Mouse (Mus musculus) midbrain, embryonic 14.5 days (tissue): ENCODE data around the gene Afap1l2. TPM values are rescaled to one million over a fixed set of nuclear protein-coding genes. Genes with fewer than 3 reads are reported as not detected.

Experiments used
- ATAC-seq: fragments of 200-750 bp; cut with Nextera tagmentation; 2 replicates; pipeline ENCODE4 v1.8.0; 2017; ENCODE audit warnings: moderate number of reproducible peaks, moderate library complexity; ENCODE audit not compliant: low FRiP score, low TSS enrichment
- DNase-seq: peaks from one replicate; pipeline ENCODE4 v3.0.0-alpha.2; 2015
- H3K27ac ChIP-seq: fragments of 300-500 bp; sonication (generic); replicated peaks from 2 replicates; pipeline ENCODE4 v1.5.1; 2014; ENCODE audit warnings: mild to moderate bottlenecking, low read depth, low read length, moderate library complexity
- H3K27me3 ChIP-seq: fragments of 300-500 bp; sonication (generic); 2 replicates; pipeline ENCODE4 v1.6.1; 2014; ENCODE audit warnings: low read length, control low read depth, mixed read lengths; ENCODE audit not compliant: control insufficient read depth, insufficient read depth
- H3K36me3 ChIP-seq: fragments of 300-500 bp; sonication (generic); 2 replicates; pipeline ENCODE4 v1.6.1; 2014; ENCODE audit warnings: low read length, control low read depth; ENCODE audit not compliant: control insufficient read depth, insufficient read depth
- H3K4me1 ChIP-seq: fragments of 300-500 bp; sonication (generic); 2 replicates; pipeline ENCODE4 v1.6.1; 2014; ENCODE audit warnings: mild to moderate bottlenecking, antibody characterized with exemption, low read length, control low read depth; ENCODE audit not compliant: control insufficient read depth, insufficient read depth
- H3K4me2 ChIP-seq: fragments of 300-500 bp; sonication (generic); 2 replicates; pipeline ENCODE4 v1.6.1; 2014; ENCODE audit warnings: mild to moderate bottlenecking, low read length, moderate library complexity
- H3K4me3 ChIP-seq: fragments of 300-500 bp; sonication (generic); replicated peaks from 2 replicates; pipeline ENCODE4 v1.5.1; 2014; ENCODE audit warnings: low read depth, low read length
- H3K9ac ChIP-seq: fragments of 300-500 bp; sonication (generic); replicated peaks from 2 replicates; pipeline ENCODE4 v1.6.1; 2014; ENCODE audit warnings: mild to moderate bottlenecking, low read length, moderate library complexity
- H3K9me3 ChIP-seq: fragments of 300-500 bp; sonication (generic); 2 replicates; pipeline ENCODE4 v1.6.1; 2016; ENCODE audit warnings: low read length, control low read depth, mixed read lengths; ENCODE audit not compliant: control insufficient read depth
- WGBS: fragments of 180-500 bp; shearing (Covaris S2); extraction: QIAGEN DNeasy Blood & Tissue Kit; methylation state at CpG from one replicate; pipeline ENCODE4 v1.1.7; 2014; 5-methylcytosine and 5-hydroxymethylcytosine counted together
- polyA plus RNA-seq: library from polyadenylated mRNA; unstranded; fragments of >200 nt; fragmentation: Nextera tagmentation; extraction: Ambion mirVana; gene quantifications from 2 replicates; pipeline ENCODE4 v1.2.1, GENCODE M21; 2014

The Afap1l2 gene
- polyA plus RNA-seq, 1 experiment from 2014 or later = 8.8 TPM

- 0 out of 2 replicates have a peak, but pooled peaks cover under 1% of the 10 kb centered on the region for H3K4me1 ChIP-seq
- no peak overlapping the region for H3K27ac ChIP-seq
- no peak overlapping the region for H3K4me2 ChIP-seq
- no peak overlapping the region for H3K4me3 ChIP-seq
- H3K36me3 ChIP-seq = no peaks in the 10 kb centered on the region
- peaks cover 5% of the 10 kb centered on the region; the same call in 1 of the 2 replicates for H3K27me3 ChIP-seq
- DNase-seq = no peak
- no peaks in the 10 kb centered on the region for H3K9me3 ChIP-seq
- WGBS = 38% methylated on average over 6 of the region's 6 CpGs
- ATAC-seq = no peak
- no peak overlapping the region for H3K9ac ChIP-seq
These were observed 5.2 kb upstream of the Afap1l2 start for GRCm38 (mm10) chr19:57013271-57013677.

- Histone ChIP-seq H3K4me1 (peaks cover 7% of the 10 kb centered on the region), H3K4me3 (no peak overlapping the region), H3K27me3 (peaks cover 15% of the 10 kb centered on the region), H3K4me2 (no peak overlapping the region), H3K27ac (no peak overlapping the region), H3K9me3 (no peaks in the 10 kb centered on the region), H3K36me3 (no peaks in the 10 kb centered on the region), H3K9ac (no peak overlapping the region)
- DNase-seq (no peak), ATAC-seq (no peak)
- WGBS = 76% methylated on average over 3 of the region's 3 CpGs
These were observed 4.0 kb upstream of the Afap1l2 start for GRCm38 (mm10) chr19:57012068-57012467.

DNA sequence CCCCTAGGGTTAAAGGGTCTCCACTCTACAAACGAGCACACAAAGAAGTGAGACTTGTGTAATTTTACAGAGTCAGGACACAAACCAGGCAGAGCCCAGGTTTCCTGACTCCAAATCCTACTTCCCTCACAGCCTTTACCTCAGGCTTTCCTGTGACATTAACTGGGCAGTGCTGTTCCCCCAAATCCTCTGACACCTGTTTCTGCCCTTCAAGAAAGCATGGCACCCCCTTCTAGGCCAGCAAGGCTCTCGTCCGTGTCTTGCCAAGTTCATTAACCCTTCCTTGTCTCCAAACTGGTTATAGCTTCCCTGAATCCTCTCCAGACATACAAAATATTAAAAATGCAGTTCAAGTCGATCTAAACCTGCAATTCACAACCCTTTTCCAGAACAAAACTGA, 2.0 kb upstream of the Afap1l2 start:
- Histone ChIP-seq H3K36me3 (no peaks in the 10 kb centered on the region), H3K9me3 (no peaks in the 10 kb centered on the region), H3K27ac (no peak overlapping the region), H3K4me1 (peaks cover 7% of the 10 kb centered on the region), H3K4me2 (no peak overlapping the region), H3K27me3 (peaks cover 22% of the 10 kb centered on the region), H3K9ac (no peak overlapping the region), H3K4me3 (no peak overlapping the region)
- WGBS = 35% methylated on average over 4 of the region's 4 CpGs
- ATAC-seq = no peak
- DNase-seq = no peak

GRCm38 (mm10) chr19:57009653-57010052, 1.6 kb upstream of the Afap1l2 start:
- Histone ChIP-seq H3K4me2 (no peak overlapping the region), H3K4me3 (no peak overlapping the region), H3K27me3 (peaks cover 22% of the 10 kb centered on the region), H3K9me3 (no peaks in the 10 kb centered on the region), H3K9ac (no peak overlapping the region), H3K27ac (no peak overlapping the region), H3K36me3 (no peaks in the 10 kb centered on the region), H3K4me1 (peaks cover 7% of the 10 kb centered on the region)
- no peak for DNase-seq
- ATAC-seq = no peak
- 40% methylated on average over 4 of the region's 4 CpGs for WGBS

- no peak for ATAC-seq
- Histone ChIP-seq H3K9ac (no peak overlapping the region), H3K9me3 (no peaks in the 10 kb centered on the region), H3K27me3 (peaks cover 22% of the 10 kb centered on the region), H3K36me3 (no peaks in the 10 kb centered on the region), H3K4me3 (peak overlapping the region; percentile 35), H3K4me1 (peaks cover 7% of the 10 kb centered on the region), H3K27ac (no peak overlapping the region), H3K4me2 (peak overlapping the region; percentile 68)
- DNase-seq = no peak
- 61% methylated on average over 16 of the region's 16 CpGs for WGBS
These were observed 737 bp downstream of the Afap1l2 start for GRCm38 (mm10) chr19:57007291-57007690.

GRCm38 (mm10) chr19:57006841-57007240, 1.2 kb downstream of the Afap1l2 start:
- H3K9me3 ChIP-seq = no peaks in the 10 kb centered on the region
- 62% methylated on average over 13 of the region's 13 CpGs for WGBS
- ATAC-seq (no peak), DNase-seq (no peak)
- H3K36me3 ChIP-seq = no peaks in the 10 kb centered on the region
- peaks cover 7% of the 10 kb centered on the region for H3K4me1 ChIP-seq
- H3K27me3 ChIP-seq = peaks cover 22% of the 10 kb centered on the region
- H3K27ac ChIP-seq = no peak overlapping the region
- H3K9ac ChIP-seq = no peak overlapping the region
- no peak overlapping the region for H3K4me3 ChIP-seq
- peak overlapping the region; percentile 68 for H3K4me2 ChIP-seq

- Histone ChIP-seq H3K4me1 (peaks cover 7% of the 10 kb centered on the region), H3K36me3 (no peaks in the 10 kb centered on the region), H3K9ac (no peak overlapping the region), H3K27me3 (peaks cover 22% of the 10 kb centered on the region), H3K27ac (no peak overlapping the region), H3K9me3 (no peaks in the 10 kb centered on the region), H3K4me3 (no peak overlapping the region), H3K4me2 (no peak overlapping the region)
- no peak for DNase-seq
- no peak for ATAC-seq
- WGBS = 94% methylated on average over 4 of the region's 4 CpGs
These were observed 3.0 kb downstream of the Afap1l2 start for GRCm38 (mm10) chr19:57005062-57005461.

GRCm38 (mm10) chr19:57003460-57003810, 4.6 kb downstream of the Afap1l2 start:
- Histone ChIP-seq H3K27me3 (peaks cover 19% of the 10 kb centered on the region), H3K27ac (no peak overlapping the region), H3K9ac (no peak overlapping the region), H3K4me1 (peaks cover 7% of the 10 kb centered on the region), H3K4me3 (no peak overlapping the region), H3K9me3 (no peaks in the 10 kb centered on the region), H3K4me2 (no peak overlapping the region), H3K36me3 (no peaks in the 10 kb centered on the region)
- ATAC-seq (no peak), DNase-seq (peak; percentile 38)
- 48% methylated on average over 7 of the region's 7 CpGs for WGBS

DNA sequence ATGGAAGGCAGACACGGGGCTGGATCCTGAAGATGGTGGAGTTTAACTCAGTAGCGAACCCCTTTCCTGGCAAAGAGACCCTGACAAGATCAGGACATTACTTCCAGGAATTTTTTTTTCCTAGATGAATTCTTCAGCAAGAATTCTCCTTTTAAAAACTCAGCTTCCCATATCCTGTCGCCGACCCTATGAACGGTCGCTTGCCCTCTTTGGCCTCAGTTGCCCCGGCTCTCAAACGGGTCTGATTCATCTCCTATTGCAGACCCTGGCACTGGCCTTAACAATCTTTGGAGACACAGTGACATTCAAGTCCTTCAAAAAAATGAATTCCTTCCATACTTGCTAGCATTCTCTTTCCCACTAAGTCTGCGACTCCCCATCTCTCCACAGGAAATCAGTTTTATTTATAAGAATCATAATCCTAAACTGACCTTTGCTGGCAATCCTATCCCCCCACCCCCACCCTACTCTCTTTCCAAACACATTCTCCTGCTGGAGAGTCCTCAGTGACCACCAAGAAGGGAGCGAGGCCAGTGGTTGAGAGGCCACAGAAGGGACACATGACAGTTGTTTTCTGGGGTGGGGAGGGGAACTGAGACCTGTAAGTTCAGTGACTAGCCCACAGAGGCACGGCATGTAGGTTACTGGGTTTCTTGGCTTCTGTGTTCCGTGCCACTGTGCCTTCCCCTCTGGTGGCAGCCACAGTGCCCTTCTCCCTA, 5.1 kb downstream of the Afap1l2 start:
- Histone ChIP-seq H3K4me1 (peaks cover 3% of the 10 kb centered on the region), H3K9me3 (no peaks in the 10 kb centered on the region), H3K36me3 (no peaks in the 10 kb centered on the region), H3K27ac (no peak overlapping the region), H3K9ac (no peak overlapping the region), H3K27me3 (peaks cover 15% of the 10 kb centered on the region), H3K4me3 (no peak overlapping the region), H3K4me2 (no peak overlapping the region)
- WGBS = 85% methylated on average over 12 of the region's 12 CpGs
- ATAC-seq (no peak), DNase-seq (no peak)
